Mouse (Mus musculus): ENCODE measurements around the gene Pias4. TPM values are rescaled to one million over a fixed set of nuclear protein-coding genes. Genes with fewer than 3 reads are reported as not detected.

The Pias4 gene
- polyA plus RNA-seq, 1 experiment from 2014 or later, result 70.6 TPM

DNA sequence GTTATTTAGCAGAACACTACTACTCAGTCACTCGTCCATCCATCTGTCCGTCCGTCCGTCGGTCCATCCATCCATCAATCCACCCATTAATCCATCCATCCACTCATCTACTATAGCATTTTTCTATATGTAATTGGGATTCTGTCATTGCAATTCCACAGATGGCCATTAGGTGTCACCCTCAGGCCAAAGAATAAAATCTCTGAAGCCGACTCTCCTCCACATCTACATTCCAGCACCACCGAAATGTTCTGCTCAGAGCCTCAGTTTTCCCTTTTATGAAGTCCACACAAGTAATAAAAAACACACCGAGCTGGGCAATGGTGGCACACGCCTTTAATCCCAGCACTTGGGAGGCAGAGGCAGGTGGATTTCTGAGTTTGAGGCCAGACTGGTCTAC, 30.5 kb upstream of the Pias4 start:
- H3K9me3 ChIP-seq, result no peaks in the 10 kb centered on the region
- peaks cover 42% of the 10 kb centered on the region for H3K27me3 ChIP-seq (replicated peaks)
- 5% methylated on average over 9 of the region's 9 CpGs for WGBS
- peaks cover 5% of the 10 kb centered on the region for H3K4me1 ChIP-seq
- no peak overlapping the region for H3K4me2 ChIP-seq (replicated peaks)
- H3K36me3 ChIP-seq, result no peaks in the 10 kb centered on the region
- H3K4me3 ChIP-seq, result no peak overlapping the region
- no peak overlapping the region for H3K9ac ChIP-seq
- H3K27ac ChIP-seq, result no peak overlapping the region
- no peak for ATAC-seq (ENCODE audit: low FRiP score, low read depth)

DNA sequence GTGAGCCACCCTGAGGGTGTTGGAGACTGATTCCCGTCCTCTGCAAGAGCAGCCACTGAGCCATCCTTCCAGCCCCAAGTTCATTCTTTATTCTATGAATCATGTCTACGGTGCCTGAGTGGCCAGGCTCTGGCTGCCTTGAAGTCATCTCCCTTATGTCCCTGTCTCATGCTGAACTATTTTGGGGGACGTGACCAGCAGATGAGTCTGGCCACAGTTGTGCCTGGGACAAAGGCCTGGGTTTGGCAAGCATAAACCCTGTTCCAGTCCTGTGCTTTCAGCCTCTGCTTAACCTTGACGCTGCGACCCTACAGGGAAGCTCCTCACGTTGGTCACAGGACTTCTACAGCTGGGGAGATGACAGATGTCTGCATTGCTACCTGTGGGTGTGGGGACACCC, 29.6 kb upstream of the Pias4 start:
- peaks cover 42% of the 10 kb centered on the region for H3K27me3 ChIP-seq (replicated peaks)
- 53% methylated on average over 6 of the region's 6 CpGs for WGBS
- H3K9me3 ChIP-seq, result no peaks in the 10 kb centered on the region

DNA sequence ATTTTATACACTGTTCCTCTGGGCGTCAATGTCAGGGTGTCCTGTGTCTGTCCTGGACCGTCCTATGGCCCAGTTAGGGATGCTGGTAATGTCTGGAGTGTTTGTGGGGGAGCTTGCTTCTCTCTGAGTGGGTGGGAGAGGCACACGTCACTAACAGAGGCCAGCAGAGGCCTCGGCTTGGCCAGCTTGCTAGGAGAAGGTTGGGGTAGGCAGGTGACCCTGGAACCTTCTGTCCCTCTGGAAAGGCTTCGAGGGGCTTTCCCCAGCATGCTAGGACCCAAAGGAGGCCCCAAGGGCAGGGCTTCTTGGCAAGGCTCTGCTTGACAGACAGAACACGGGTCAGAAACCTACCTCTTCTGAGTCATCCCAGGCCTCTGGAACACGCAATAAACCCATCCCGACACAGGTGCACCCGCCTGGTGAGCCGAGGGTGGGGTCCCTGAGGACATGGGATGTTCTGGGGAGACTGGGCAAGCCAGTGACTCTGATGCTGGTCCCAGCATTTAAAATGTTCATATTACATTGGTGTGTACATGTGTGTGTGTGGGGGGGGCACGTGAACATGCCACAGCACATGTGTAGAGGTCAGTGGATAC, 28.8 kb upstream of the Pias4 start:
- Histone ChIP-seq H3K4me2 (replicated peaks) (no peak overlapping the region), H3K4me1 (peaks cover 19% of the 10 kb centered on the region), H3K9me3 (no peaks in the 10 kb centered on the region), H3K36me3 (no peaks in the 10 kb centered on the region), H3K4me3 (no peak overlapping the region), H3K9ac (no peak overlapping the region), H3K27me3 (replicated peaks) (peaks cover 42% of the 10 kb centered on the region), H3K27ac (no peak overlapping the region)
- no peak for ATAC-seq (ENCODE audit: low FRiP score, low read depth)
- WGBS, result 65% methylated on average over 11 of the region's 11 CpGs

More for the DNA sequence above, 29.6 kb upstream of the Pias4 start:
- H3K9ac ChIP-seq, result no peak overlapping the region
- no peak overlapping the region for H3K4me3 ChIP-seq
- peaks cover 13% of the 10 kb centered on the region for H3K4me1 ChIP-seq
- no peaks in the 10 kb centered on the region for H3K36me3 ChIP-seq
- no peak overlapping the region for H3K4me2 ChIP-seq (replicated peaks)
- H3K27ac ChIP-seq, result no peak overlapping the region
- no peak for ATAC-seq (ENCODE audit: low FRiP score, low read depth)

DNA sequence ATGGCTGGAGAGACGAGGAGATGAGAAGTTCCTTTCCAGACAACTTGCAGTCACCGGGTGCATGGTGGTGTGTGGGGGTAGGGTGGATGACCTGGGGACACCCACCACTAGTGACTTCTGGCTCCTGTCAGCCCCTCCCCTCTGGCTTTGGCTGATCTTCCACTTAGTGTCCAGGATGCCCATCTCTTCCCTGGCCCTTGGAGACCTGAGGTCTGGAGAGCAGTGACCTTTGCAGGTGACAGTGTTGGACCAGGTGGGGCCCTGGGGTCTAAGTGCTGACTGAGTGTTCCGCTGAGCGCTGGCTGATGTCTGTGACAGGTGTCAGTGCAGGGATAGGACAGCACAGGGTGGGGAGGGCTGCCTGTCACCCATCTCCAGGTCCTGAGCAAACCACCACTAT, 27.6 kb upstream of the Pias4 start:
- Histone ChIP-seq H3K9me3 (no peaks in the 10 kb centered on the region), H3K27me3 (replicated peaks) (peaks cover 42% of the 10 kb centered on the region), H3K9ac (no peak overlapping the region), H3K4me1 (peaks cover 19% of the 10 kb centered on the region), H3K4me2 (replicated peaks) (no peak overlapping the region), H3K4me3 (no peak overlapping the region), H3K27ac (no peak overlapping the region), H3K36me3 (peaks cover 11% of the 10 kb centered on the region)
- no peak for ATAC-seq (ENCODE audit: low FRiP score, low read depth)
- WGBS, result 77% methylated on average over 4 of the region's 4 CpGs

DNA sequence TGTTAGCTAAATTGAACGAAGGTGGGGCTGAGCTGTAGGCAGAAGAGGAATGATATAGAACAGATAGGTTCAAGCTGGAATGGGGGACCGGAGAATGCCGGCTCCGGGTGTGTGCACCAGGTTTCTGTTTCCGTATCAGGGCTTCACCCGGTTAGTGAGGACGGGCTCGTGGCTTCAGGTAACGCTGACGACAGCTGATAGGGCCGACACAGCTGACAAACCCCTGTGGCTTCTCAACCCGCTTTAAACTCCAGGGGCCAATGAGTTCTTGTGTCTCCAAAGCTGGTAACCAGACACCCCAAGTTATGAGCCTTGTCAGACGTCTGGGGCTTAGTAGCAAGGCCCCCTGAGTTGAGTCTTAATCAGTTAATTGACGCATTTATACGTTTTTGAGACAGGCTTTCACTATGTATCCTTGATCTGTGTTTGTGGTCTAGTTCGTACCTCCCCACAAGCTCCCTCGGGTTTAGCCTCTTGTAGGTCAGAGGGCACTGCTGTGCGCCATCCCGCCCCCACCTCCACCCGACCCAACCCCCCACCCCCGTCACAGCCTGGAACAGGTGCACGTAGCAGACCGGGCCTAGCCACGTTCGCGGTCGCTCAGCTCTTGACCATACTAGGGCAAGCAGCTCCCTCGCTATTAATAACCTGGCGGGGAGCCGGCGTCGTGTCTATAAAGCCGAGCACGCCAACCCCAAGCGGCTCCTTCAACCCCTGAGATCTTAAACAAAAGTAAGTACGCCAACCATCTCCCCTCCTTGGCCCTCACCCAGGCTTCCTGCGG, 26.5 kb upstream of the Pias4 start:
- WGBS, result 17% methylated on average over 37 of the region's 37 CpGs
- no peak for ATAC-seq (ENCODE audit: low FRiP score, low read depth)
- Histone ChIP-seq H3K9ac (0 out of 2 replicates have a peak overlapping the region, but pooled peaks have one; percentile 33), H3K9me3 (no peaks in the 10 kb centered on the region), H3K27ac (no peak overlapping the region), H3K27me3 (replicated peaks) (peaks cover 41% of the 10 kb centered on the region), H3K4me2 (replicated peaks) (0 out of 2 replicates have a peak overlapping the region, but pooled peaks have one; percentile 3), H3K4me3 (no peak overlapping the region), H3K4me1 (peaks cover 19% of the 10 kb centered on the region), H3K36me3 (peaks cover 19% of the 10 kb centered on the region)

DNA sequence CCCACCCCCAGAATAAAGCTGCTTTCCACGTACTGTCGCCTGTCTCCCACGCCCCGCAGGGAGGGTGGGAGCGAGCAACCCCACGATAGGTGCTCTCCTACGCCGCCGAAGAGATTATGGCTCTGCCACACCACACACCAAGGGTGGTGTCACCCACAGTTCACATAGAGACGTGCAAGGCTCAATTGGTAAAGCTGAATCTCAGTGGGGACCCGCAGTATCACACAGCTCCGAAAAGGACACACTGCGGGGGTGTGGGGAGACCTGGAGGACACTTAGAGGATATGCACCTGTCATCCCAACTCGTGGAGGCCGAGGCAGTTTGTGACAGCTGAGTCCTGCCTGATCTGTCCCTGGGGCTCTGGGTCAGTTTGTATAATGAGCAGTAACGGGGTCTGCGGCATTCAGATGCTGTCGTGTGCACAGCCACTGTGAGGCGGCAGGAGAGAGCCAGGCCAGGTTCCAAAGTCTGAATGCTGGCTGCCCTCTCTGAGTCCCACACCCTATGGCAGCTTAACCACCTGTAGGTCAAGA, 25.3 kb upstream of the Pias4 start:
- peak overlapping the region; percentile 96 for H3K4me2 ChIP-seq (replicated peaks)
- H3K27me3 ChIP-seq (replicated peaks), result peaks cover 37% of the 10 kb centered on the region
- H3K4me1 ChIP-seq, result peaks cover 19% of the 10 kb centered on the region
- H3K9ac ChIP-seq, result peak overlapping the region; percentile 77
- 4% methylated on average over 19 of the region's 19 CpGs for WGBS
- ATAC-seq (ENCODE audit: low FRiP score, low read depth), result peak; percentile 61
- H3K27ac ChIP-seq, result peak overlapping the region; percentile 94
- peaks cover 24% of the 10 kb centered on the region for H3K36me3 ChIP-seq
- H3K9me3 ChIP-seq, result no peaks in the 10 kb centered on the region
- H3K4me3 ChIP-seq, result peak overlapping the region; percentile 67

DNA sequence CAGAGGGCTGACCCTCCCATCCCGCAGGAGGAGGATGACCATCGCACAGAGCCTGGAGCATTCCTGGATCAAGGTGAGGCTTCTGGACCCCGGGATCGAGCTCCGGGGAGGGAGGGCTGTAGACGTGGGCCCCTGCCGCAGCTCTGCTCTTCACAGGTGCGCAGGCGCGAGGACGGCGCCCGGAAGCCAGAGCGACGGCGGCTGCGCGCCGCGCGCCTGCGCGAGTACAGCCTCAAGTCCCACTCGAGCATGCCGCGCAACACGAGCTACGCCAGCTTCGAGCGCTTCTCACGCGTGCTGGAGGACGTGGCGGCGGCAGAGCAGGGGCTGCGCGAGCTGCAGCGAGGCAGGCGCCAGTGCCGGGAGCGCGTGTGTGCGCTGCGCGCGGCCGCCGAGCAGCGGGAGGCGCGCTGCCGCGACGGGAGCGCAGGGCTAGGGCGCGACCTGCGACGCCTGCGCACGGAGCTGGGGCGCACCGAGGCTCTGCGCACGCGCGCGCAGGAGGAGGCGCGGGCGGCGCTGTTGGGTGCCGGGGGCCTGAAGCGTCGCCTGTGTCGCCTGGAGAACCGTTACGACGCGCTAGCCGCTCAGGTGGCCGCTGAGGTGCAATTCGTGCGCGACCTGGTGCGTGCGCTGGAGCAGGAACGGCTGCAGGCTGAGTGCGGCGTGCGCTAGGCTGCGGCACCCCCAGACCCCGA, 24.7 kb upstream of the Pias4 start:
- Histone ChIP-seq H3K4me1 (peaks cover 19% of the 10 kb centered on the region), H3K4me3 (peak overlapping the region; percentile 67), H3K4me2 (replicated peaks) (peak overlapping the region; percentile 96), H3K9me3 (no peaks in the 10 kb centered on the region), H3K27ac (peak overlapping the region; percentile 94), H3K27me3 (replicated peaks) (peaks cover 36% of the 10 kb centered on the region), H3K36me3 (peaks cover 26% of the 10 kb centered on the region), H3K9ac (peak overlapping the region; percentile 77)
- ATAC-seq (ENCODE audit: low FRiP score, low read depth), result peak; percentile 82
- under 1% methylated on average over 91 of the region's 93 CpGs for WGBS

DNA sequence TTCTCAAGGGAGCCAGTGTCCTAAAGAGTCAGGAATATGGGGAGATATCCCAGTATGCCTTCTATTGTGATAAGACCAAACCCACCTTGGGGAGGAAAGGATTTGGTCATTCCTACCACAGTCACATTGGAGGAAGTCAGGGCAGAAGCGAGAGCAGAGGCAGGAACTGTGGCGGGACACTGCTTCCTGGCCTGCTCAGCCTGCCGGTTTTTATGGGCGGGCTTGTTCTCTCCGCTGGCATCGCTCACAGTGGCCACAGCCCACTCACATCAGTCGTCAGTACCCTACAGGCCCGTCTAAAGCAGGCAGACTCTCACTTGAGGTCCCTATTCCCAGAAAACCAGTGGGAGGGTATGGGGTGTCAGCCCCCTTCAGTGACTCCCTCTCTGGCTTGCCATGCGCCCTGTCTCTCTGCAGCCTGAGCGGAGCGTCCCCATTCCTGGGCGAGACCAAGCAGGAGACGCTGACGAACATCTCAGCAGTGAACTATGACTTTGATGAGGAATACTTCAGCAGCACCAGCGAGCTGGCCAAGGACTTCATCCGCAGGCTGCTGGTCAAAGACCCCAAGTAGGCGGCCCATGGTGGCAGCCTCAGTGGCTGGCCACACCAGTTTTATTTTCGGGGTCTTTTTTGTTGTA, 23.7 kb upstream of the Pias4 start:
- 88% methylated on average over 18 of the region's 18 CpGs for WGBS
- Histone ChIP-seq H3K4me1 (peaks cover 19% of the 10 kb centered on the region), H3K27ac (no peak overlapping the region), H3K36me3 (peaks cover 35% of the 10 kb centered on the region), H3K4me3 (peak overlapping the region; percentile 67; the same call in 1 of the 2 replicates), H3K4me2 (replicated peaks) (peak overlapping the region; percentile 96), H3K9me3 (no peaks in the 10 kb centered on the region), H3K9ac (peak overlapping the region; percentile 77; the same call in 1 of the 2 replicates), H3K27me3 (replicated peaks) (peaks cover 27% of the 10 kb centered on the region)
- no peak for ATAC-seq (ENCODE audit: low FRiP score, low read depth)

DNA sequence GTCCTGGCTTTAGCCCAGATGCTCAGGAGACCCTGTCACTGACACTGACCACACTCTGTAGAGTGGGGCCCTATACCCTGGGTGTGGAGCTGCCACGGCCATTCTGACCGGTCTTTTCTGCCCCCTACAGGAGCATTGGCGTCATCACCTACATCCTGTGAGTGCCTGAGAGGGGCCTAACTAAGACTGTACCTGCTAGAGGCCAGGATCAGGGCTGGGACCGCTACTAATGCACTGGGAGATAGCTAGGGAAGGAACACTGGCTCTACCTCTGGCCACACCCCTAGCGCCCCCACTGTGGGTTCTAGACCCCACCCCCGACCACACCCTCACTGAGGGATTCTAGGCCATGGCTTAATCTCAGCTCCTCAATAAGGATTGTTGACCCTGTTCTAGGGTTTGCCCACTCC, 23.2 kb upstream of the Pias4 start:
- WGBS, result 73% methylated on average over 6 of the region's 6 CpGs
- Histone ChIP-seq H3K4me2 (replicated peaks) (no peak overlapping the region), H3K9ac (no peak overlapping the region), H3K36me3 (peaks cover 38% of the 10 kb centered on the region), H3K27me3 (replicated peaks) (peaks cover 22% of the 10 kb centered on the region), H3K9me3 (no peaks in the 10 kb centered on the region), H3K4me1 (peaks cover 19% of the 10 kb centered on the region), H3K4me3 (no peak overlapping the region), H3K27ac (no peak overlapping the region)
- ATAC-seq (ENCODE audit: low FRiP score, low read depth), result no peak

DNA sequence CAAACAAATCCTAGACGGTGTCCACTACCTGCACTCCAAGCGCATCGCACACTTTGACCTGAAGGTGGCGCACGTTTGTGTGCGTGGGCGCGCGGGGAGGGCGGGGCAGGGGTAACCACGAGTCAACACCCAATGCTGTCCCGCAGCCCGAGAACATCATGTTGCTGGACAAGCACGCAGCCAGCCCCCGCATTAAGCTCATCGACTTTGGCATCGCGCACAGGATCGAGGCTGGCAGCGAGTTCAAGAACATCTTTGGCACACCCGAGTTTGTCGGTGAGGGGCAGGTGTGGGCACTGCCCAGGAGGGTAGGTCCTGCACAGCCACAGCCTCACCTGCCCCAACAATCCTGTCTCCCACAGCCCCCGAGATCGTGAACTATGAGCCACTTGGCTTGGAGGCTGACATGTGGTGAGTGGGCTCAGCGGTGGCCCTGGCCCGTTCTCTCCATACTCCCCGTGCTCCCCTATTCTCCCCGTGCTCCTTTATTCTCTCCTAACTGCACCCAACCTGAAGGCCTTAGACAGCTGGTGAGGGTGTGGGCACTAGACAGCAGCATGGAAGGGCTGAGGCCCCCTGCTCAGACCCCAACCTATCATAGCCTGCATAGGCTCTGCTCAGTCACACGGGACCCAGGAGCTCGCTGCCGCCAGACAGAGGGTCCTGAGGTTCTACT, 22.7 kb upstream of the Pias4 start:
- Histone ChIP-seq H3K36me3 (peaks cover 43% of the 10 kb centered on the region), H3K9me3 (no peaks in the 10 kb centered on the region)

DNA sequence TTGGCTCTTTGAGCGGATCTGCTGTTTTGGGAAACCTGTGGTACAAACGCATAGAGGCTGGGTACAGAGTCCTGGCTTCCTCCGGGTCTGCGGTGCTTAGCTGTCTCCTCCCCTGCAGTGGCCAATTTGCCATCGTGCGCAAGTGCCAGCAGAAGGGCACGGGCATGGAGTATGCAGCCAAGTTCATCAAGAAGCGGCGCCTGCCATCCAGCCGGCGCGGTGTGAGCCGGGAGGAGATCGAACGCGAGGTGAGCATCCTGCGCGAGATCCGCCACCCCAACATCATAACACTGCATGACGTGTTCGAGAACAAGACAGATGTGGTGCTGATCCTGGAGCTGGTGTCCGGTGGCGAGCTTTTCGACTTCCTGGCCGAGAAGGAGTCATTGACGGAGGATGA, 22.1 kb upstream of the Pias4 start:
- whole genome bisulfite sequencing, result 82% methylated on average over 26 of the region's 26 CpGs

More for the DNA sequence above, 22.7 kb upstream of the Pias4 start:
- no peak overlapping the region for H3K9ac ChIP-seq
- no peak overlapping the region for H3K27ac ChIP-seq
- H3K4me3 ChIP-seq, result no peak overlapping the region
- H3K4me1 ChIP-seq, result peaks cover 19% of the 10 kb centered on the region
- ATAC-seq (ENCODE audit: low FRiP score, low read depth), result no peak
- H3K4me2 ChIP-seq (replicated peaks), result no peak overlapping the region
- 74% methylated on average over 31 of the region's 31 CpGs for WGBS
- H3K27me3 ChIP-seq (replicated peaks), result peaks cover 16% of the 10 kb centered on the region

More for the DNA sequence above, 22.1 kb upstream of the Pias4 start:
- no peak for ATAC-seq (ENCODE audit: low FRiP score, low read depth)
- no peak overlapping the region for H3K9ac ChIP-seq
- peaks cover 48% of the 10 kb centered on the region for H3K36me3 ChIP-seq
- H3K27me3 ChIP-seq (replicated peaks), result peaks cover 11% of the 10 kb centered on the region
- no peaks in the 10 kb centered on the region for H3K9me3 ChIP-seq
- H3K27ac ChIP-seq, result no peak overlapping the region
- H3K4me3 ChIP-seq, result no peak overlapping the region
- H3K4me2 ChIP-seq (replicated peaks), result no peak overlapping the region
- H3K4me1 ChIP-seq, result peaks cover 19% of the 10 kb centered on the region

All from neural tube, embryonic 12.5 days (tissue).